Mouse (Mus musculus): Measurements from ENCODE around the gene Rhod.
A peak's percentile ranks its signal among the peaks of the same experiment; 100 is the strongest.

Gene Rhod

GRCm38 (mm10) chr19:4449230-4449629, 10.0 kb upstream of the Rhod start:
- no peak for DNase-seq

- DNase-seq = no peak
Observed at GRCm38 (mm10) chr19:4447445-4447844, 8.2 kb upstream of the Rhod start.

- no peak for DNase-seq
Observed at GRCm38 (mm10) chr19:4446661-4447420, 7.6 kb upstream of the Rhod start.

- DNase-seq = peak; percentile 58
Observed at GRCm38 (mm10) chr19:4442408-4442807, 3.2 kb upstream of the Rhod start.

- no peak for DNase-seq
Observed at GRCm38 (mm10) chr19:4441621-4442161, 2.5 kb upstream of the Rhod start.

GRCm38 (mm10) chr19:4441090-4441591, 1.9 kb upstream of the Rhod start:
- DNase-seq = peak; percentile 60

GRCm38 (mm10) chr19:4440222-4440621, 990 bp upstream of the Rhod start:
- DNase-seq = no peak

- no peak for DNase-seq
Observed at GRCm38 (mm10) chr19:4438791-4439160, 456 bp downstream of the Rhod start.

- no peak for DNase-seq
Observed at GRCm38 (mm10) chr19:4437886-4438285, 1.3 kb downstream of the Rhod start.

GRCm38 (mm10) chr19:4436254-4436653, 3.0 kb downstream of the Rhod start:
- DNase-seq = no peak

- no peak for DNase-seq
Observed at GRCm38 (mm10) chr19:4434999-4435398, 4.2 kb downstream of the Rhod start.

- DNase-seq = no peak
Observed at GRCm38 (mm10) chr19:4433756-4434155, 5.5 kb downstream of the Rhod start.

GRCm38 (mm10) chr19:4430091-4430620, 9.1 kb downstream of the Rhod start:
- DNase-seq = no peak

GRCm38 (mm10) chr19:4425610-4426366, 13.4 kb downstream of the Rhod start:
- DNase-seq = peak; percentile 36

GRCm38 (mm10) chr19:4423021-4423420, 16.2 kb downstream of the Rhod start:
- DNase-seq = no peak

GRCm38 (mm10) chr19:4422581-4422980, 16.7 kb downstream of the Rhod start:
- DNase-seq = no peak

GRCm38 (mm10) chr19:4420153-4420910, 18.9 kb downstream of the Rhod start:
- no peak for DNase-seq

- no peak for DNase-seq
Observed at GRCm38 (mm10) chr19:4419711-4420110, 19.5 kb downstream of the Rhod start.

- no peak for DNase-seq
Observed at GRCm38 (mm10) chr19:4417713-4418112, 21.5 kb downstream of the Rhod start.

GRCm38 (mm10) chr19:4417183-4417582, 22.0 kb downstream of the Rhod start:
- DNase-seq = peak; percentile 74

- DNase-seq = no peak
Observed at GRCm38 (mm10) chr19:4414631-4415030, 24.6 kb downstream of the Rhod start.

- DNase-seq = no peak
Observed at GRCm38 (mm10) chr19:4409062-4409461, 30.2 kb downstream of the Rhod start.

GRCm38 (mm10) chr19:4404840-4405239, 34.4 kb downstream of the Rhod start:
- no peak for DNase-seq

All from thymus, postnatal 25 days (tissue).